8 mouse cellular contexts compared by ENCODE assay signal in the genomic region with DNA sequence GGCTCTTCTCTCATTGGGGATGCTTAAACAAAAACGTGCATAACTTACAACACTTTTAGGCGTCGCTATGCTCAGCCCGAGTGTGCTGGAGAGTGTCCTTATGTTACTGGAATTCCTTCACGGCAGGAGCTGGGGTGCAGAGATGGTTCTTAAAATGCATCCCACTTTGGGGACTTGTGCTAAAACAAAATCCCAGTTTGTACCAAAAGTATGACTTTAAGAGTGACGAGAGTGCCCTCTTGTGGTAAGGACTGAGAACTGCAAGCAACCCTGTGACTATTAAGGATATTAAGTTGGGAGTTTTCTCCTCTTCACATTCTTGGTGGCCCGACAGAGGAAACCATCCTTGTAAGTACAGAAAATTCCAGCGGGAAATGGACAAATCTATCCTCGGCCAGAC.
DNase-seq lines count a peak whose midpoint lies in the region; ATAC-seq and TF ChIP-seq lines count a peak whose summit lies in the region.

No protein-coding gene starts in this region.

- no peaks in the 10 kb centered on the region for H3K4me1 ChIP-seq in spleen, adult 2 months (ENCODE audit: control insufficient read depth, insufficient read depth, insufficient read length)
- no peaks in the 10 kb centered on the region for H3K4me1 ChIP-seq in intestine, postnatal 0 days (replicated peaks; ENCODE audit: control insufficient read depth, insufficient read depth, low read length)

- 47% methylated on average over 9 of the region's 9 CpGs for WGBS in spleen, adult 2 months
- 29% methylated on average over 9 of the region's 9 CpGs for WGBS in intestine, postnatal 0 days

- TF ChIP-seq CTCF in spleen, adult 2 months (IDR thresholded peaks at IDR 0.05; ENCODE audit: extremely low read depth, insufficient read depth, insufficient read length, insufficient replicate concordance), result peak; percentile 28; the same call in 1 of the 2 replicates
- peak; percentile 82 for TF ChIP-seq CTCF in intestine, postnatal 0 days (IDR thresholded peaks at IDR 0.05; ENCODE audit: low read depth)

- H3K4me3 ChIP-seq in spleen, adult 2 months (ENCODE audit: extremely low read depth, insufficient read depth, insufficient read length), result no peak overlapping the region
- H3K4me3 ChIP-seq in intestine, postnatal 0 days (ENCODE audit: low read depth, low read length), result no peak overlapping the region

- 0 out of 2 replicates have a peak, but pooled peaks have one; percentile 33 for ATAC-seq in erythroid progenitor cell, adult 5-6 weeks (replicated peaks; ENCODE audit: low FRiP score, poor library complexity, severe bottlenecking)
- no peak for ATAC-seq in intestine, postnatal 0 days

- no peaks in the 10 kb centered on the region for H3K36me3 ChIP-seq in spleen, adult 2 months (ENCODE audit: control insufficient read depth, insufficient read depth, low read length)
- no peaks in the 10 kb centered on the region for H3K36me3 ChIP-seq in intestine, postnatal 0 days (ENCODE audit: control insufficient read depth, insufficient read depth)

- no peak for TF ChIP-seq POLR2A in spleen, adult 2 months (IDR thresholded peaks at IDR 0.05; ENCODE audit: low read depth, low read length)

- H3K27me3 ChIP-seq in spleen, adult 2 months (ENCODE audit: control insufficient read depth, insufficient read depth, low read length), result no peaks in the 10 kb centered on the region
- no peaks in the 10 kb centered on the region for H3K27me3 ChIP-seq in intestine, postnatal 0 days (replicated peaks; ENCODE audit: control insufficient read depth, insufficient read depth, low read length)

- peak; percentile 9 to 15 for DNase-seq in spleen, adult 2 months (ENCODE audit: low read depth in 1 of 2, low spot score in 2 of 2)
- DNase-seq in spleen, adult 12 weeks (ENCODE audit: low spot score), result no peak
- peak; percentile 87 for DNase-seq in brain, adult 2 months (ENCODE audit: low read depth, low spot score)
- DNase-seq in left cerebral cortex, postnatal 4 days, result peak; percentile 62
- DNase-seq in retina, postnatal 1 day, result peak; percentile 73
- no peak for DNase-seq in T-cell, adult 2 months (ENCODE audit: low spot score)

- H3K9me3 ChIP-seq in intestine, postnatal 0 days (ENCODE audit: control insufficient read depth), result no peaks in the 10 kb centered on the region

- no peak overlapping the region for H3K9ac ChIP-seq in intestine, postnatal 0 days (ENCODE audit: low read depth, low read length)

- no peak overlapping the region for H3K4me2 ChIP-seq in intestine, postnatal 0 days (replicated peaks; ENCODE audit: low read depth)

- H3K27ac ChIP-seq in spleen, adult 2 months (ENCODE audit: insufficient read depth, low read length), result no peak overlapping the region
- H3K27ac ChIP-seq in intestine, postnatal 0 days (ENCODE audit: low read depth, low read length), result no peak overlapping the region

- intact Hi-C loops in left cerebral cortex, postnatal 4 days (cut with DNase I), result no loop called here

Comparison
In these comparisons a context has a peak if more than half of its experiments do, and no peak if none do; other contexts are left out.
1. DNase-seq: peak in spleen, adult 2 months (2 of 2), brain, adult 2 months (single experiment), left cerebral cortex, postnatal 4 days (single experiment) and retina, postnatal 1 day (single experiment); none in spleen, adult 12 weeks (single experiment) and T-cell, adult 2 months (single experiment).